Mouse (Mus musculus) embryonic fibroblast, embryonic 13.5 days (primary cell): Measurements from ENCODE around the gene Wdr73. TPM values are rescaled to one million over a fixed set of nuclear protein-coding genes. Genes with fewer than 3 reads are reported as not detected.
A peak's percentile ranks its signal among the peaks of the same experiment; 100 is the strongest.

Source experiments
- H3K27ac ChIP-seq: 2 replicates; pipeline ENCODE4 v1.5.1; 2012; ENCODE audit warnings: low read length, control low read depth, inconsistent platforms; ENCODE audit not compliant: insufficient read depth
- H3K4me1 ChIP-seq: 2 replicates; pipeline ENCODE4 v1.6.1; 2011; ENCODE audit warnings: low read length; ENCODE audit not compliant: control insufficient read depth, insufficient read depth
- H3K4me3 ChIP-seq: 2 replicates; pipeline ENCODE4 v1.5.1; 2011; ENCODE audit warnings: mild to moderate bottlenecking, control low read depth, low read length; ENCODE audit not compliant: insufficient read depth
- CTCF ChIP-seq: IDR thresholded peaks from 2 replicates; pipeline ENCODE4 v1.5.1; 2011; ENCODE audit warnings: mild to moderate bottlenecking, control low read depth, low read length, moderate library complexity, borderline replicate concordance; ENCODE audit not compliant: insufficient read depth
- POLR2A ChIP-seq: IDR thresholded peaks from 2 replicates; pipeline ENCODE4 v1.6.1; 2011; ENCODE audit warnings: low read depth, mild to moderate bottlenecking, control low read depth, low read length, moderate library complexity
- polyA plus RNA-seq: library from polyadenylated mRNA; stranded (reverse); fragments of >200 nt; gene quantifications from 2 replicates; pipeline ENCODE4 v1.2.4, GENCODE M21; 2011; ENCODE audit warnings: low read depth; ENCODE audit not compliant: missing spikeins, insufficient read length

The Wdr73 gene
- polyA plus RNA-seq, 1 experiment, result 13.0 TPM

DNA sequence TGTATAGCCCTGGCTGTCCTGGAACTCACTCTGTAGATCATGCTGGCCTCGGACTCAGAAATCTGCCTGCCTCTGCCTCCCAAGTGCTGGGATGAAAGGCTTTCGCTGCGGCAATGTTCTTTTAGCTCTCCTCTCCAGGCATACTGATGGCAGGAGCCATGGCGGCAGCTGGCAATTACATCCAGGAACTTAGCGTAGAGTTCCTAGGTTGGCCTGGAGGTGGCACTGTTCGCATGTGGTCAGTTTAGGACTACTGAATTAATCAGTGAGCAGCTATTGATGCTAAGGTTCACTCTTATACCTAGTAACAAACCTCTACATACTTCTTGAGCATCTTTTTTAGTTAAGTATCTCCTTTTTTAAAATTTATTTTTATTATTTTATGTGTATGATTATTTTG, 43.9 kb downstream of the Wdr73 start:
- TF ChIP-seq CTCF (peak; percentile 71; the same call in 1 of the 2 replicates), POLR2A (no peak)
- H3K4me3 ChIP-seq, result no peak overlapping the region
- H3K4me1 ChIP-seq, result no peaks in the 10 kb centered on the region
- no peak overlapping the region for H3K27ac ChIP-seq

DNA sequence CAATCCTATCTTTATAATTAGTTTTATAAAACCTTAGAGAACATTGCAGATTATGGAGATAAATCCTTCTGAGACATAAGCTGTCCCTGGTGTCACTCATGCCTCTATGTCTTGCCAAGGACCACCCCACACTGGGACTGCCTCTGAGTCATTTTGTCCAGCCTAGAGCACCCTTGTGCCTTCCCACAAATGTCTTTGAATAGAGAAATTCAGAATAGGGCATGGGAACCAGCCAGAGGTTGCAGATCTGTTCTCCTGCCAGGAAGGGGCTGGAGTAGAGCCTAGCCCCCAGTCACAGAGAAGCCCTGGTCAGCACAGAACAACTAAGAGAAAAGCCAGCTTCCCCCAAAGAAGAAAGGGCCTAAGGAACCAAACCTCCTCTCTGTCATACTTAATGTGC, 45.8 kb downstream of the Wdr73 start:
- H3K27ac ChIP-seq, result no peak overlapping the region
- no peak overlapping the region for H3K4me3 ChIP-seq
- no peak for TF ChIP-seq CTCF
- TF ChIP-seq POLR2A, result no peak
- H3K4me1 ChIP-seq, result no peaks in the 10 kb centered on the region

DNA sequence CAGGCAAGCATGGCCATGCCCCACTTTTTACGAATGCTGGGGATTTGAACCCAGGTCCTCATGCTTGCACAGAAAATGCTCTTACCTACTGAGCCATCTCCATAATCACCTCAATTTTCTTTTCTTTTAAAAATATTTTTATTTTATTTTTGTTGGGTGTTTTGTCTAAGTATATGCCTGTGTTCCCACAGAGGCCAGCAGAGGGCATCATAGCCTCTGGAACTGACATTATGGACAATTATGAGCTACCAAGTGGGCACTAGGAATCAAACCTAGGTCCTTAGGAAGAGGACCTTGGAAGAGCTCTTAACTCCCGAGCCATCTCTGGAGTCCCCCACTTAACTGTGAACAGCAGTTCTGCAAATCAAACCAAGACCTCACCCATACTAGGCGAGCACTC, 47.9 kb downstream of the Wdr73 start:
- Histone ChIP-seq H3K4me1 (no peaks in the 10 kb centered on the region), H3K27ac (no peak overlapping the region), H3K4me3 (no peak overlapping the region)
- TF ChIP-seq CTCF, result no peak
- TF ChIP-seq POLR2A, result no peak

DNA sequence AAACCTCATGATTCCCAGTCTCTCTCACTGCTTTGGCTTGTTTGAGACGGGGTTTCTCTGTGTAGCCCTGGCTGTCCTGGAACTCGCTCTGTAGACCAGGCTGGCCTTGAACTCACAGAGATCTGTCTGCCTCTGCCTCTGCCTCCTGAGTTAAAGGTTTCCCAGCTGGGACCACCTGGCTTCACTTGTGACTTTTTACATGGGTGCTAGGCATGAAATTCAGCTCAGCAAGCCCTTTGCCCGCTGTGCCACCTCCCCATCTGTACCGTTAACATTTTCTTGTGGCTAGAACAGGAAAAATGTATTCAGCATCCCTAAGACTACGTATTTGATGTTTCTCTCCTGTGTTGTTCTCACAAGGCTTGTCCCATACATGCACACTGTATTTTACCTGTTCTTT, 50.5 kb downstream of the Wdr73 start:
- H3K27ac ChIP-seq, result no peak overlapping the region
- no peak overlapping the region for H3K4me3 ChIP-seq
- TF ChIP-seq POLR2A, result no peak
- H3K4me1 ChIP-seq, result no peaks in the 10 kb centered on the region

DNA sequence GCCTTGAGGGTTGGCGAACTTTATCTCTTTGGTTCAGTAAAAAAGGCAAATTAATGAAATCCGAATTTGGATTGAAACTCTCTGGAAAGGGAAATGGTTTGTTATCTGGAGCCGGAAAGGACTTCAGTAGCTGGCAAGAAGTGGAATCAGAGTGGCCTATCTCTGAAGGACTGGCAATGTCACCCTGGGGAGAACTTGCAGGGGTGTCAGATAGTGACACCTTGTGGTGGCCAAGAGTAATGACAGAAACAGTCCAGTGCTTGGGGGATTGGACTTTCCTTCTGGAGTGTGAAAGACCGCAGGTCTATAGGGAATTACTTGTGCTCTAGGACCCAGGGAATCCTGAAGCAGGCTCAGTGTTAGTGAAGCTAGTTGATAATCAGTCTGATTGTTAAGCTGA, 51.4 kb downstream of the Wdr73 start:
- TF ChIP-seq POLR2A (no peak), CTCF (peak; percentile 57; the same call in 1 of the 2 replicates)
- no peak overlapping the region for H3K27ac ChIP-seq
- no peak overlapping the region for H3K4me3 ChIP-seq
- H3K4me1 ChIP-seq, result no peaks in the 10 kb centered on the region

DNA sequence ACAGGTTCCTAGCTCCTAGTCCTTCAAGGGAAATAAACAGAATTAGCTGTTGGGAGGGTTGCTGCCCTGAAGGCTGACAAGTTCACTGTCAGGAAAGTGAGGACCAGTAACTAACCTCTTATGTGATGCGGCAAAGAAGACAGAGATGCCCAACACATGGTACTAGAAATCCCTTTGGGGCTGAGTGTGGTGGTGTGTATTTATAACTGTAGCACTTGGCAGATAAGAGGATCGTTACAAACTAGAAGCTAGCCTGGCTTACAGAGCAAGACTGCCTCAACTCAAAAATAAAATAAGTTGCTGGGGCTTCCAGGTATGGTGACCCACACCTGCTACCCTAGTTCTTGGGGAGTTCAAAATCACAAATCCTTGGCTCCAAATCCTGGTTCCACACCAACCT, 51.8 kb downstream of the Wdr73 start:
- Histone ChIP-seq H3K4me3 (no peak overlapping the region), H3K4me1 (no peaks in the 10 kb centered on the region), H3K27ac (no peak overlapping the region)
- TF ChIP-seq CTCF, result no peak
- TF ChIP-seq POLR2A, result no peak

DNA sequence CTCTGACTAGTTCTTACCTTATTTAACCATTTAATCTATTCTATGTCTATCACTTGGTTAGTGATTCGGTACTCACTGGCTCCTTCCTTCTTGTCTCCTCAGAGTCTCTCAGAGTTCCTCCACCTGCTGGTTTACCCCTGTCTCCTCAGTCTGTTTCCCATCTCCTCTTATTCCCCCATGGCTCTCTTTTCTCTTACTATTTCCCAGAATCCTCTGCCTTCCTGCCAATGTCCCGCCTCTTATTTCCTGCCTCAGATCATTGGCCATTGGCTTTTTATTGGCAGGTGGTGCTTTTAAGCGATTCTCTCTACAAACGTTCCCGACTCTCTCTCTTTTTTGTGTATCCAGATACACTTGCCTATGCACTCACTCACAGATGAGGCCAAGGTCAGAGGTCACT, 54.4 kb downstream of the Wdr73 start:
- no peaks in the 10 kb centered on the region for H3K4me1 ChIP-seq
- TF ChIP-seq CTCF, result no peak
- no peak for TF ChIP-seq POLR2A
- no peak overlapping the region for H3K4me3 ChIP-seq
- H3K27ac ChIP-seq, result no peak overlapping the region

DNA sequence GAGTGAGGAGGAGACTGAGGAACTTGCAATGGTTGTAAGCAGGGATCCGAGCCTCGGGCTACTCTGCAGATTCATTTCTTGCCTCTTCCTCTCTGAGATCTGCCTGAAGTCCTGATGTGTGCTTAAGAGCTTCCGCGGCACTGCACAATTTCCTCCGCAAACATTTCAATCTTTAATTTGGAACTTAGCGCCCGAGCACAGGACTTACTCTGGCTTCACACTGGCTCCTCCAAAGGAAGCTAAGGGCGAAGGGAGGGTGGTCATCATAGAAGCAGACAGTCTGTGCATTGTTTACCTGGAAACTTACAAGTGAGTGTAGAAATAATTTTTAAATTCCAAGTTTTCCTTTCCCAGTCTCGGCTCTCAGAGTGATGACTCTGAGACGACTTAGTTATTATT, 54.8 kb downstream of the Wdr73 start:
- Histone ChIP-seq H3K4me3 (no peak overlapping the region), H3K27ac (no peak overlapping the region)
- TF ChIP-seq CTCF (no peak), POLR2A (no peak)

DNA sequence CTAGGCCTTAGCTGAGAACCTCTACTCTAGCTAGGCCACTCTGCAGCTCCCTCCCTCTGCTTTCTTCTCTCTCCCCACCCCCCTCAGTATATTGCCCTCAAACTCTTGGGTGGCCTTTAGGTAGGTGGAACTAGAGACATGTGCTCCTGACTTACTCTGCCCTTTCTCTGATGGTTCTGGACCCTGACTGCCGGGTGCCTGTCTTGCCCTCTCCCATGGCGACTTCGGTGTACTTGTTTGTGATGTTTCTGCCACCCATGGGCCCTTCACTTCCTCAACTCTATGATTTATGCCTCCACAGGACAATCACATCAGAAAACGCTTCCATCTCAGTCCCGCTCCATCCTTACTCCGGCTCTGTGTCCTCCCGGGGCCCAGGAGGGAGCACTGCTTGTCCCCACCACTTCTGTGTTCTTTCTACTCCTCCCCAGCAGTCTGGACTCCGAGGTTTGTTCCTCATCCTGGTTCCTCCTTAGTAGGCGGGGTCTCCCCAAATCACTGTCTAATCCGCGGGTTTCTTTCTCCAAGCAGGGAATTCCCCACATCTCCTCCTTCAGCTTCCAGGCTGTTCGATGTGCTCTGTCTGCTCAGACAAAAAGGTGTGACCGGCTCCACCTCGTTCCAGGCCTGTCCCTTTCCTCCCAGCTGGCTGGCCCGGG, 55.3 kb downstream of the Wdr73 start:
- Histone ChIP-seq H3K27ac (no peak overlapping the region), H3K4me1 (peaks cover 6% of the 10 kb centered on the region), H3K4me3 (no peak overlapping the region)
- TF ChIP-seq CTCF (no peak), POLR2A (no peak)

More for the DNA sequence above, 54.8 kb downstream of the Wdr73 start:
- peaks cover 2% of the 10 kb centered on the region; the same call in 1 of the 2 replicates for H3K4me1 ChIP-seq

DNA sequence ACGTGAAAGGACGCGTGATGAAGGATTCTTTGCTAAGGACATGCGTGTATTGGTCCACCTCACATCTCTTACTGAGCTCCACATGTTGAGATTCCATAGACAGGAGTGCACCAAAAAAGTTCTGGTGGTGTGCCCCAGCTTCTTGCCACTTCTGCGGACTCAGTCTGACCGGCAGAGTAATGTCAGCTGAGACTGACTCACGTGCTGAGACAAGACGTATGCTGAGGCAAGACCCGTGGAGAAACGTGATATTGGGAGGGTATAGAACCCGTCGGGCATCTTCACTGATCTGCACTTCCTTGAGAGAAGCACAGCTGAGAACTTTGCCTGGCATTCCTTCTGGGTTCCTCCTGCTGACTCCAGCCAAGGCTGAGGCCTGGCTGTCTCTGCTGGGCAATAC, 56.4 kb downstream of the Wdr73 start:
- no peak overlapping the region for H3K4me3 ChIP-seq
- H3K4me1 ChIP-seq, result peaks cover 10% of the 10 kb centered on the region
- H3K27ac ChIP-seq, result no peak overlapping the region
- TF ChIP-seq POLR2A (no peak), CTCF (no peak)
